Mouse (Mus musculus): ENCODE measurements around the gene Dync1i1. TPM values are rescaled to one million over a fixed set of nuclear protein-coding genes. Genes with fewer than 3 reads are reported as not detected.

The Dync1i1 gene
- polyA plus RNA-seq, 1 experiment from 2014 or later, result 10.3 TPM

DNA sequence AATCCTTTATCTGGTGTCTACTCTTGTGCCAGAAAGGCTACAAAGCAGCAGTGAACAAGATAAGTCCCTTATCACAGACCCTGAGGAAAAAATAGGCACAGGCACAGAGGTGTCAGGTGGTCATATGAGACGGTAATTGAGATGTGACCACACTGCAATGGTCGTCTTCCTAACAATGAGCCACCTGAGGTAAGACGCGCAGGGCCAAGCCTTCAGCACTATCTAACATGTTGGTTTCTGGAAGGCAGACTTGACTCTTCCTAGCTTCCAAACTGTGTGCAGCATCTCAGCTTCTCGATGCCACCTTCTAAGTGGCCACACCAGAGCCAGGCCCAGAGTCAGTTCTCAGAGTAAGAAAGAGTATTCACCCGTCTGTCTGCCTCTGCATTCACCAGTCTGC lies 341.8 kb downstream of the Dync1i1 start:
- WGBS, result 89% methylated on average over 6 of the region's 6 CpGs
- no peak for ATAC-seq (ENCODE audit: low FRiP score, low TSS enrichment)
- Histone ChIP-seq H3K9ac (replicated peaks; ENCODE audit: low read length) (no peak overlapping the region), H3K4me1 (ENCODE audit: control insufficient read depth, insufficient read depth, low read length) (no peaks in the 10 kb centered on the region), H3K4me3 (replicated peaks; ENCODE audit: low read depth, low read length) (no peak overlapping the region), H3K36me3 (ENCODE audit: control insufficient read depth, insufficient read depth, low read length) (no peaks in the 10 kb centered on the region), H3K27me3 (ENCODE audit: control insufficient read depth, insufficient read depth, low read length) (no peaks in the 10 kb centered on the region), H3K4me2 (ENCODE audit: low read length) (no peak overlapping the region), H3K9me3 (ENCODE audit: control insufficient read depth, low read length) (no peaks in the 10 kb centered on the region), H3K27ac (replicated peaks; ENCODE audit: low read depth, low read length) (no peak overlapping the region)
- no peak for DNase-seq

GRCm38 (mm10) chr6:6070015-6070414 lies 344.6 kb downstream of the Dync1i1 start:
- H3K4me1 ChIP-seq (ENCODE audit: control insufficient read depth, insufficient read depth, low read length), result no peaks in the 10 kb centered on the region
- H3K4me3 ChIP-seq (replicated peaks; ENCODE audit: low read depth, low read length), result no peak overlapping the region
- ATAC-seq (ENCODE audit: low FRiP score, low TSS enrichment) (no peak), DNase-seq (no peak)
- no peaks in the 10 kb centered on the region for H3K9me3 ChIP-seq (ENCODE audit: control insufficient read depth, low read length)
- no peak overlapping the region for H3K4me2 ChIP-seq (ENCODE audit: low read length)
- no peak overlapping the region for H3K9ac ChIP-seq (replicated peaks; ENCODE audit: low read length)
- H3K27ac ChIP-seq (replicated peaks; ENCODE audit: low read depth, low read length), result no peak overlapping the region
- 7% methylated on average over 3 of the region's 3 CpGs for WGBS
- no peaks in the 10 kb centered on the region for H3K27me3 ChIP-seq (ENCODE audit: control insufficient read depth, insufficient read depth, low read length)
- H3K36me3 ChIP-seq (ENCODE audit: control insufficient read depth, insufficient read depth, low read length), result no peaks in the 10 kb centered on the region

GRCm38 (mm10) chr6:6071038-6071437 lies 345.6 kb downstream of the Dync1i1 start:
- H3K4me1 ChIP-seq (ENCODE audit: control insufficient read depth, insufficient read depth, low read length), result no peaks in the 10 kb centered on the region
- no peak overlapping the region for H3K4me2 ChIP-seq (ENCODE audit: low read length)
- H3K36me3 ChIP-seq (ENCODE audit: control insufficient read depth, insufficient read depth, low read length), result no peaks in the 10 kb centered on the region
- H3K27me3 ChIP-seq (ENCODE audit: control insufficient read depth, insufficient read depth, low read length), result no peaks in the 10 kb centered on the region
- ATAC-seq (ENCODE audit: low FRiP score, low TSS enrichment), result no peak
- WGBS, result 77% methylated on average over 7 of the region's 7 CpGs
- DNase-seq, result no peak
- no peaks in the 10 kb centered on the region for H3K9me3 ChIP-seq (ENCODE audit: control insufficient read depth, low read length)
- H3K27ac ChIP-seq (replicated peaks; ENCODE audit: low read depth, low read length), result no peak overlapping the region
- H3K4me3 ChIP-seq (replicated peaks; ENCODE audit: low read depth, low read length), result no peak overlapping the region
- H3K9ac ChIP-seq (replicated peaks; ENCODE audit: low read length), result no peak overlapping the region

GRCm38 (mm10) chr6:6075940-6076447 lies 350.6 kb downstream of the Dync1i1 start:
- Histone ChIP-seq H3K36me3 (ENCODE audit: control insufficient read depth, insufficient read depth, low read length) (no peaks in the 10 kb centered on the region), H3K4me3 (replicated peaks; ENCODE audit: low read depth, low read length) (no peak overlapping the region), H3K9ac (replicated peaks; ENCODE audit: low read length) (no peak overlapping the region), H3K27ac (replicated peaks; ENCODE audit: low read depth, low read length) (no peak overlapping the region), H3K4me2 (ENCODE audit: low read length) (no peak overlapping the region), H3K4me1 (ENCODE audit: control insufficient read depth, insufficient read depth, low read length) (no peaks in the 10 kb centered on the region), H3K9me3 (ENCODE audit: control insufficient read depth, low read length) (no peaks in the 10 kb centered on the region), H3K27me3 (ENCODE audit: control insufficient read depth, insufficient read depth, low read length) (no peaks in the 10 kb centered on the region)
- ATAC-seq (ENCODE audit: low FRiP score, low TSS enrichment) (no peak), DNase-seq (no peak)
- WGBS, result 87% methylated on average over 7 of the region's 7 CpGs

- no peaks in the 10 kb centered on the region for H3K27me3 ChIP-seq (ENCODE audit: control insufficient read depth, insufficient read depth, low read length)
- H3K36me3 ChIP-seq (ENCODE audit: control insufficient read depth, insufficient read depth, low read length), result no peaks in the 10 kb centered on the region
- H3K4me1 ChIP-seq (ENCODE audit: control insufficient read depth, insufficient read depth, low read length), result no peaks in the 10 kb centered on the region
- ATAC-seq (ENCODE audit: low FRiP score, low TSS enrichment) (no peak), DNase-seq (no peak)
- H3K4me3 ChIP-seq (replicated peaks; ENCODE audit: low read depth, low read length), result no peak overlapping the region
- H3K9ac ChIP-seq (replicated peaks; ENCODE audit: low read length), result no peak overlapping the region
- H3K9me3 ChIP-seq (ENCODE audit: control insufficient read depth, low read length), result no peaks in the 10 kb centered on the region
- H3K4me2 ChIP-seq (ENCODE audit: low read length), result no peak overlapping the region
- H3K27ac ChIP-seq (replicated peaks; ENCODE audit: low read depth, low read length), result no peak overlapping the region
- 87% methylated on average over 4 of the region's 4 CpGs for WGBS
Observed at GRCm38 (mm10) chr6:6077234-6077633, 351.8 kb downstream of the Dync1i1 start.

Other genes starting within 250 kb of the Dync1i1 start
- 0.59 and 1.6 TPM in 2 replicates for gene Pdk4, start 229.3 kb upstream of the Dync1i1 start, polyA plus RNA-seq (2014; fragmentation: Nextera tagmentation; extraction: Ambion mirVana)